Mouse (Mus musculus): ENCODE measurements at regions not wholly inside any gene's neighbourhood (a gene's known extent, or its start where the extent isn't known, plus 50 kb on each side); places are given as distances from the start of the nearest gene placed in this dataset.

- no peak for TF ChIP-seq HCFC1 (IDR thresholded peaks at IDR 0.05; ENCODE audit: borderline replicate concordance, insufficient read depth, low read length)
- TF ChIP-seq CHD2 (IDR thresholded peaks at IDR 0.05; ENCODE audit: low read depth, low read length) = no peak
- TF ChIP-seq ZNF384 (IDR thresholded peaks at IDR 0.05; ENCODE audit: low read depth, low read length) = no peak
- TF ChIP-seq MAFK (IDR thresholded peaks at IDR 0.05; ENCODE audit: insufficient read depth, low read depth, low read length) = no peak
- no peak for TF ChIP-seq ZC3H11A (IDR thresholded peaks at IDR 0.05; ENCODE audit: borderline replicate concordance, low read depth, low read length)
These were observed 140.9 kb upstream of the Creb1 start for GRCm38 (mm10) chr1:64391525-64391924.
